Mouse (Mus musculus): ENCODE data around the gene Kcp. TPM values are rescaled to one million over a fixed set of nuclear protein-coding genes. Genes with fewer than 3 reads are reported as not detected.

Gene Kcp
- polyA plus RNA-seq, 2 experiments, result 27.1 to 92.4 TPM

DNA sequence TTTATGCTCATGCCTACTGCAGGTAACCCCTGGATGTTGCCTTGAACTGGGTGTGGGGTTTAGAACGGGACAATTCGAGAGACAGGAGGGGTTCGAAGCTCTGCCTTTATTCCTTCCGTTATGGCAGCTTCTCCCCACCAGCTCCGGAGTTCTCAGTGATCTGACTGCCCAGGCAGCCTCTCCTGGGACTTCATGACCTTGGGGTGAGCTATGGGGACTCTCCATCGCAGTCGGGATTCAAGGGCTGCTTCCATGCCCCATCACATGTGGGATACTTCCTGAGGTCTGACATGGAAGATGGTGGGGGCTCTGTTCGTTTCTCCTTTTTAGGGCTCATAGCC, 20.4 kb upstream of the Kcp start:
- H3K4me2 ChIP-seq (replicated peaks; ENCODE audit: low read depth, low read length, severe bottlenecking), result no peak overlapping the region
- ATAC-seq (ENCODE audit: low FRiP score, low read depth) (no peak), DNase-seq (ENCODE audit: low spot score) (no peak)
- TF ChIP-seq POLR2A (IDR thresholded peaks at IDR 0.05; ENCODE audit: borderline replicate concordance, extremely low read depth, insufficient read depth, insufficient read length), result no peak
- H3K27me3 ChIP-seq (ENCODE audit: control insufficient read depth, insufficient read depth, low read length), result peaks cover 36% of the 10 kb centered on the region
- H3K4me3 ChIP-seq (replicated peaks; ENCODE audit: low read length), result peak overlapping the region; percentile 54; the same call in 1 of the 2 replicates
- no peaks in the 10 kb centered on the region for H3K9me3 ChIP-seq (ENCODE audit: control insufficient read depth, low read length)
- no peak overlapping the region for H3K27ac ChIP-seq (replicated peaks; ENCODE audit: low read depth, low read length)
- H3K4me1 ChIP-seq (ENCODE audit: control insufficient read depth, insufficient read depth, low read length), result peaks cover 7% of the 10 kb centered on the region
- 21% methylated on average over 8 of the region's 8 CpGs for WGBS
- H3K9ac ChIP-seq (ENCODE audit: low read depth, low read length, severe bottlenecking), result no peak overlapping the region
- no peaks in the 10 kb centered on the region for H3K36me3 ChIP-seq (ENCODE audit: control insufficient read depth, insufficient read depth, low read length)

DNA sequence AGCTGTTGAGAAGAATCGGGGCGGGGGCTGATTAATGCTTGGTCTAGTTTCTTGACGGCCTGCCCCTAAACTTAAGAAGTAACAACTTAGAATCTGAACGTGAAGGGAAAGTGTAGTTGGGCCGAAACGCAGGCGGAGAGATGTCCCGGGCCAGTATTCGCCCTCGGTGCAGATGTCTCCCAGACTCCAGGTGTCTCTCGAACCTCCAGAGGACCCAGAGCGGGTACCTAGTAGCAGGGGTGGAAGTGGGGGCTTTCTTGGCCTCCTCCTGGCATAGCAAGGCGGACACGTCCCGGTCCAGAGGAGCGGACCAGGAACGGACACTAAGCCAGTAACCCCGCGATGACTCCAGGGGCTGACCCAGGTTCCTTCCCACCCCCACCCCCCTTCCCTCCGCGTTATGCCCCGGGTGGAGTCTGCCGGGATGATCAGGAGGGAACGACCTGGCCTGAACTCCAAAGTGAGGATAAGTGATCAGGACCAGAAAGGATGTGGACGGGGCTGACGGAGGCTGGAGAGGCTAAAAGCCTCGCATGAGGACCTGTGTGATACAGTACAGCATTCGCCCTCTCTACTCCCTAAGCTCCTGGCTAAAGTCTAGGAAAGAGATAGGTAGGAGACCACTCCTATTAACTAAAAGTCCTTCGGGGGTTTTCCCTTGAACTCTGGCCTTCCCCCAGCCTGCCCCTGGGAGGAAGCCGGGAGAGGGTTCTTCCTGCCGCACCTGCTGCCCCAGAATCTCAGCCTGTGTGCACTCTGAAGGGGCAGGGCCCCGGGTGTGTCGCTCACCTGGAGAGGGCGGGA, 19.8 kb upstream of the Kcp start:
- Histone ChIP-seq H3K9me3 (ENCODE audit: control insufficient read depth, low read length) (no peaks in the 10 kb centered on the region), H3K4me3 (replicated peaks; ENCODE audit: low read length) (peak overlapping the region; percentile 54), H3K36me3 (ENCODE audit: control insufficient read depth, insufficient read depth, low read length) (no peaks in the 10 kb centered on the region), H3K4me2 (replicated peaks; ENCODE audit: low read depth, low read length, severe bottlenecking) (peak overlapping the region; percentile 98), H3K9ac (ENCODE audit: low read depth, low read length, severe bottlenecking) (no peak overlapping the region), H3K4me1 (ENCODE audit: control insufficient read depth, insufficient read depth, low read length) (peaks cover 7% of the 10 kb centered on the region), H3K27me3 (ENCODE audit: control insufficient read depth, insufficient read depth, low read length) (peaks cover 36% of the 10 kb centered on the region), H3K27ac (replicated peaks; ENCODE audit: low read depth, low read length) (no peak overlapping the region)
- TF ChIP-seq POLR2A (IDR thresholded peaks at IDR 0.05; ENCODE audit: borderline replicate concordance, extremely low read depth, insufficient read depth, insufficient read length), result no peak
- no peak for ATAC-seq (ENCODE audit: low FRiP score, low read depth)
- 3% methylated on average over 29 of the region's 34 CpGs for WGBS
- no peak for DNase-seq (ENCODE audit: low spot score)

- Histone ChIP-seq H3K4me3 (replicated peaks; ENCODE audit: low read length) (peak within 1 kb of the TSS; percentile 54), H3K9ac (ENCODE audit: low read depth, low read length, severe bottlenecking) (peak within 1 kb of the TSS; percentile 61), H3K27me3 (ENCODE audit: control insufficient read depth, insufficient read depth, low read length) (peaks cover 36% of the 10 kb centered on the region), H3K4me2 (replicated peaks; ENCODE audit: low read depth, low read length, severe bottlenecking) (peak within 1 kb of the TSS; percentile 98), H3K9me3 (ENCODE audit: control insufficient read depth, low read length) (no peaks in the 10 kb centered on the region), H3K36me3 (ENCODE audit: control insufficient read depth, insufficient read depth, low read length) (no peaks in the 10 kb centered on the region), H3K4me1 (ENCODE audit: control insufficient read depth, insufficient read depth, low read length) (peaks cover 7% of the 10 kb centered on the region), H3K27ac (replicated peaks; ENCODE audit: low read depth, low read length) (no peak within 1 kb of the TSS)
- under 1% methylated on average over 52 of the region's 96 CpGs for WGBS
- TF ChIP-seq POLR2A (IDR thresholded peaks at IDR 0.05; ENCODE audit: borderline replicate concordance, extremely low read depth, insufficient read depth, insufficient read length), result no peak
- peak; percentile 49 for ATAC-seq (ENCODE audit: low FRiP score, low read depth)
- no peak for DNase-seq (ENCODE audit: low spot score)
Measured at GRCm38 (mm10) chr6:29526281-29527251, 18.8 kb upstream of the Kcp start, which contains the start of gene Irf5. Gene Irf5 (plus strand): TSS chr6:29526625.

DNA sequence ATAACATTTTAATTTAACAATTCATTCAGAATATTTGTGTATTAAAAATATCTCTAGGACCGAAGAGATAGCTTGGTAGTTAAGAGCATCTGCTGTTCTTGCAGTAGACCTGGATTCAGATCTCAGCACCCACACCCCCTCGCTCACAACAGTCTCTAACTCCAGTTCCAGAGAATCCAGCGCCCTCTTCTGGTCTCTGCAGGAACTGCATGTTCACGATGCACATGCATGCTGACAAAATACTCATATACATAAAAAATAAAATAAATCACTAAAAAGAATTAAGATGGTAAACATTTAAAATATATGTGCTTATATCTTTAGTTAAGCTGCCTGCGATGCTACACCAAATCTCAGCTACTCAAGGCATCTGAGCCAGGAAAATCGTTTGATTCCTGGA, 17.5 kb upstream of the Kcp start:
- no peak overlapping the region for H3K9ac ChIP-seq (ENCODE audit: low read depth, low read length, severe bottlenecking)
- no peak for ATAC-seq (ENCODE audit: low FRiP score, low read depth)
- H3K4me3 ChIP-seq (replicated peaks; ENCODE audit: low read length), result no peak overlapping the region
- 76% methylated on average over 6 of the region's 6 CpGs for WGBS
- peaks cover 7% of the 10 kb centered on the region for H3K4me1 ChIP-seq (ENCODE audit: control insufficient read depth, insufficient read depth, low read length)
- H3K36me3 ChIP-seq (ENCODE audit: control insufficient read depth, insufficient read depth, low read length), result no peaks in the 10 kb centered on the region
- H3K9me3 ChIP-seq (ENCODE audit: control insufficient read depth, low read length), result no peaks in the 10 kb centered on the region
- no peak for DNase-seq (ENCODE audit: low spot score)
- no peak overlapping the region for H3K4me2 ChIP-seq (replicated peaks; ENCODE audit: low read depth, low read length, severe bottlenecking)
- no peak for TF ChIP-seq POLR2A (IDR thresholded peaks at IDR 0.05; ENCODE audit: borderline replicate concordance, extremely low read depth, insufficient read depth, insufficient read length)
- peaks cover 36% of the 10 kb centered on the region for H3K27me3 ChIP-seq (ENCODE audit: control insufficient read depth, insufficient read depth, low read length)
- H3K27ac ChIP-seq (replicated peaks; ENCODE audit: low read depth, low read length), result no peak overlapping the region

DNA sequence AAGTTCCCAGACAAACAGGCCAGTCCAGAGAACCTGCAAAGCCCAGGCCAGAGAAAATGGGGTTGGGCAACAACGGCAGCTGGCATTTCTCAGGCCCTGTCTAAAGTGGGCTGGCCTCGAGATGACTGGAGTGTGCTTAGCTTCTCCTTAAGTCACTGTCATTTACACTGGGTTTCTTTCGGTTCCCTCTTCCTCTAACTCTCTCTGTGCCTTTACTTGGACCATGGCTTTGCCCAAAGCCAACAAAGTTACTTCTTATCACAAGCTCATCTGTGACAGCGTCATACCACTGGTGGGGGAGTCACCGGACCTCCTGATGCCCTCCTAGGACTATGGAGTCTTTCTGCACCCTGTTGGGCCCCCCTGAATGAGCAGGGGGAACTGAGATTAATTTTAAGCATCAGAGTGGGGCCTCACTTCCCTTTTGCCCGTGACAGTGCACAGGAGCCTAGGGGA, 16.3 kb upstream of the Kcp start:
- Histone ChIP-seq H3K27me3 (ENCODE audit: control insufficient read depth, insufficient read depth, low read length) (peaks cover 33% of the 10 kb centered on the region), H3K4me1 (ENCODE audit: control insufficient read depth, insufficient read depth, low read length) (peaks cover 7% of the 10 kb centered on the region), H3K27ac (replicated peaks; ENCODE audit: low read depth, low read length) (no peak overlapping the region), H3K9me3 (ENCODE audit: control insufficient read depth, low read length) (no peaks in the 10 kb centered on the region), H3K9ac (ENCODE audit: low read depth, low read length, severe bottlenecking) (no peak overlapping the region), H3K4me2 (replicated peaks; ENCODE audit: low read depth, low read length, severe bottlenecking) (no peak overlapping the region), H3K36me3 (ENCODE audit: control insufficient read depth, insufficient read depth, low read length) (no peaks in the 10 kb centered on the region), H3K4me3 (replicated peaks; ENCODE audit: low read length) (no peak overlapping the region)
- 57% methylated on average over 6 of the region's 6 CpGs for WGBS
- ATAC-seq (ENCODE audit: low FRiP score, low read depth) (no peak), DNase-seq (ENCODE audit: low spot score) (no peak)
- TF ChIP-seq POLR2A (IDR thresholded peaks at IDR 0.05; ENCODE audit: borderline replicate concordance, extremely low read depth, insufficient read depth, insufficient read length), result no peak

Measured in limb, embryonic 14.5 days (tissue).